Mouse (Mus musculus) liver, embryonic 12.5 days (tissue): ENCODE data around the gene Gm17657. TPM values are rescaled to one million over a fixed set of nuclear protein-coding genes. Genes with fewer than 3 reads are reported as not detected.

Source experiments
- ATAC-seq: fragments of 200-750 bp; cut with Nextera tagmentation; 2 replicates; pipeline ENCODE4 v1.8.0; 2017; ENCODE audit warnings: moderate number of reproducible peaks, mild to moderate bottlenecking, moderate library complexity
- H3K27ac ChIP-seq: fragments of 300-500 bp; sonication (generic); 2 replicates; pipeline ENCODE4 v1.5.1; 2016; ENCODE audit warnings: mild to moderate bottlenecking
- H3K27me3 ChIP-seq: fragments of 300-500 bp; sonication (generic); replicated peaks from 2 replicates; pipeline ENCODE4 v1.6.1; 2016; ENCODE audit warnings: mild to moderate bottlenecking, moderate library complexity
- H3K36me3 ChIP-seq: fragments of 300-500 bp; sonication (generic); 2 replicates; pipeline ENCODE4 v1.6.1; 2016; ENCODE audit warnings: mild to moderate bottlenecking, moderate library complexity
- H3K4me1 ChIP-seq: fragments of 300-500 bp; sonication (generic); 2 replicates; pipeline ENCODE4 v1.6.1; 2016
- H3K4me2 ChIP-seq: fragments of 300-500 bp; sonication (generic); 2 replicates; pipeline ENCODE4 v1.6.1; 2016; ENCODE audit warnings: mild to moderate bottlenecking, moderate library complexity
- H3K4me3 ChIP-seq: fragments of 300-500 bp; sonication (generic); 2 replicates; pipeline ENCODE4 v1.5.1; 2016; ENCODE audit warnings: mild to moderate bottlenecking, moderate library complexity
- H3K9ac ChIP-seq: fragments of 300-500 bp; sonication (generic); 2 replicates; pipeline ENCODE4 v1.6.1; 2016; ENCODE audit warnings: mild to moderate bottlenecking, moderate library complexity
- H3K9me3 ChIP-seq: fragments of 300-500 bp; sonication (generic); replicated peaks from 2 replicates; pipeline ENCODE4 v1.6.1; 2016; ENCODE audit warnings: mild to moderate bottlenecking, moderate library complexity
- WGBS: fragments of 180-500 bp; shearing (Covaris S2); methylation state at CpG from one replicate; pipeline ENCODE4 v1.1.7; 2016; ENCODE audit not compliant: insufficient replicate concordance; 5-methylcytosine and 5-hydroxymethylcytosine counted together
- polyA plus RNA-seq: library from polyadenylated mRNA; unstranded; fragments of >200 nt; fragmentation: Nextera tagmentation; extraction: Ambion mirVana; gene quantifications from 2 replicates; pipeline ENCODE4 v1.2.1, GENCODE M21; 2016

The Gm17657 gene
- polyA plus RNA-seq, 1 experiment from 2014 or later = not detected

GRCm38 (mm10) chr17:29489971-29490712 lies 59.3 kb downstream of the Gm17657 start:
- peak overlapping the region; percentile 100 for H3K27ac ChIP-seq
- peaks cover 62% of the 10 kb centered on the region for H3K4me1 ChIP-seq
- peak overlapping the region; percentile 100 for H3K4me3 ChIP-seq
- no peaks in the 10 kb centered on the region for H3K9me3 ChIP-seq
- peaks cover 43% of the 10 kb centered on the region for H3K36me3 ChIP-seq
- H3K9ac ChIP-seq = peak overlapping the region; percentile 100
- H3K27me3 ChIP-seq = no peaks in the 10 kb centered on the region
- H3K4me2 ChIP-seq = peak overlapping the region; percentile 92
- ATAC-seq = peak; percentile 81
- 1% methylated on average over 64 of the region's 68 CpGs for WGBS

GRCm38 (mm10) chr17:29488978-29489970 lies 60.2 kb downstream of the Gm17657 start:
- peaks cover 62% of the 10 kb centered on the region for H3K4me1 ChIP-seq
- H3K4me2 ChIP-seq = peak overlapping the region; percentile 92
- H3K9me3 ChIP-seq = 0 out of 2 replicates have a peak, but pooled peaks cover 4% of the 10 kb centered on the region
- H3K27ac ChIP-seq = peak overlapping the region; percentile 96
- peak overlapping the region; percentile 100 for H3K4me3 ChIP-seq
- peaks cover 34% of the 10 kb centered on the region for H3K36me3 ChIP-seq
- 3% methylated on average over 30 of the region's 30 CpGs for WGBS
- H3K9ac ChIP-seq = peak overlapping the region; percentile 94
- no peaks in the 10 kb centered on the region for H3K27me3 ChIP-seq
- ATAC-seq = no peak

- Histone ChIP-seq H3K27me3 (no peaks in the 10 kb centered on the region), H3K36me3 (peaks cover 26% of the 10 kb centered on the region), H3K4me1 (peaks cover 57% of the 10 kb centered on the region), H3K9ac (peak overlapping the region; percentile 94), H3K4me2 (peak overlapping the region; percentile 92), H3K4me3 (peak overlapping the region; percentile 100), H3K9me3 (0 out of 2 replicates have a peak, but pooled peaks cover 4% of the 10 kb centered on the region), H3K27ac (peak overlapping the region; percentile 96)
- ATAC-seq = no peak
- WGBS = 72% methylated on average over 8 of the region's 8 CpGs
These were observed 61.0 kb downstream of the Gm17657 start for GRCm38 (mm10) chr17:29488257-29488977.

- Histone ChIP-seq H3K9me3 (peaks cover 14% of the 10 kb centered on the region), H3K4me2 (no peak overlapping the region), H3K27ac (peak overlapping the region; percentile 74), H3K9ac (0 out of 2 replicates have a peak overlapping the region, but pooled peaks have one; percentile 37), H3K27me3 (no peaks in the 10 kb centered on the region), H3K36me3 (no peaks in the 10 kb centered on the region), H3K4me1 (peaks cover 65% of the 10 kb centered on the region), H3K4me3 (no peak overlapping the region)
- WGBS = 64% methylated on average over 3 of the region's 3 CpGs
- ATAC-seq = no peak
These were observed 63.9 kb downstream of the Gm17657 start for GRCm38 (mm10) chr17:29485336-29486233.

GRCm38 (mm10) chr17:29484431-29484830 lies 65.0 kb downstream of the Gm17657 start:
- no peak overlapping the region for H3K4me2 ChIP-seq
- 89% methylated on average over 2 of the region's 2 CpGs for WGBS
- no peaks in the 10 kb centered on the region for H3K36me3 ChIP-seq
- H3K27ac ChIP-seq = no peak overlapping the region
- no peak overlapping the region for H3K4me3 ChIP-seq
- ATAC-seq = no peak
- peaks cover 75% of the 10 kb centered on the region for H3K4me1 ChIP-seq
- no peaks in the 10 kb centered on the region for H3K27me3 ChIP-seq
- peaks cover 14% of the 10 kb centered on the region for H3K9me3 ChIP-seq
- no peak overlapping the region for H3K9ac ChIP-seq

- ATAC-seq = no peak
- peaks cover 75% of the 10 kb centered on the region for H3K4me1 ChIP-seq
These were observed 66.2 kb downstream of the Gm17657 start for GRCm38 (mm10) chr17:29483282-29483681.

GRCm38 (mm10) chr17:29482632-29483031 lies 66.8 kb downstream of the Gm17657 start:
- Histone ChIP-seq H3K9me3 (peaks cover 14% of the 10 kb centered on the region), H3K4me3 (no peak overlapping the region), H3K4me1 (peaks cover 78% of the 10 kb centered on the region), H3K9ac (no peak overlapping the region), H3K27ac (no peak overlapping the region), H3K36me3 (no peaks in the 10 kb centered on the region), H3K4me2 (no peak overlapping the region), H3K27me3 (0 out of 2 replicates have a peak, but pooled peaks cover 3% of the 10 kb centered on the region)
- 75% methylated on average over 7 of the region's 7 CpGs for WGBS
- ATAC-seq = no peak

More at GRCm38 (mm10) chr17:29483282-29483681, 66.2 kb downstream of the Gm17657 start:
- H3K36me3 ChIP-seq = no peaks in the 10 kb centered on the region
- WGBS = 92% methylated on average over 2 of the region's 2 CpGs
- H3K4me3 ChIP-seq = no peak overlapping the region
- H3K9ac ChIP-seq = no peak overlapping the region
- no peak overlapping the region for H3K27ac ChIP-seq
- 0 out of 2 replicates have a peak, but pooled peaks cover 3% of the 10 kb centered on the region for H3K27me3 ChIP-seq
- peaks cover 14% of the 10 kb centered on the region for H3K9me3 ChIP-seq
- no peak overlapping the region for H3K4me2 ChIP-seq

GRCm38 (mm10) chr17:29480256-29480655 lies 69.2 kb downstream of the Gm17657 start:
- 0 out of 2 replicates have a peak overlapping the region, but pooled peaks have one; percentile 10 for H3K4me2 ChIP-seq
- peaks cover 9% of the 10 kb centered on the region; the same call in 1 of the 2 replicates for H3K27me3 ChIP-seq
- peak overlapping the region; percentile 19; the same call in 1 of the 2 replicates for H3K9ac ChIP-seq
- H3K36me3 ChIP-seq = no peaks in the 10 kb centered on the region
- no peak overlapping the region for H3K4me3 ChIP-seq
- ATAC-seq = peak; percentile 82
- peaks cover 14% of the 10 kb centered on the region for H3K9me3 ChIP-seq
- 45% methylated on average over 2 of the region's 2 CpGs for WGBS
- peaks cover 59% of the 10 kb centered on the region for H3K4me1 ChIP-seq
- H3K27ac ChIP-seq = peak overlapping the region; percentile 64; the same call in 1 of the 2 replicates

- Histone ChIP-seq H3K4me1 (peaks cover 45% of the 10 kb centered on the region), H3K27me3 (peaks cover 11% of the 10 kb centered on the region; the same call in 1 of the 2 replicates), H3K9me3 (peaks cover 10% of the 10 kb centered on the region), H3K27ac (no peak overlapping the region), H3K36me3 (no peaks in the 10 kb centered on the region), H3K9ac (peak overlapping the region; percentile 46), H3K4me2 (no peak overlapping the region), H3K4me3 (no peak overlapping the region)
- 45% methylated on average over 4 of the region's 4 CpGs for WGBS
- no peak for ATAC-seq
These were observed 71.2 kb downstream of the Gm17657 start for GRCm38 (mm10) chr17:29478271-29478670.

- ATAC-seq = no peak
These were observed 72.1 kb downstream of the Gm17657 start for GRCm38 (mm10) chr17:29477357-29477756.

More at GRCm38 (mm10) chr17:29477357-29477756, 72.1 kb downstream of the Gm17657 start:
- Histone ChIP-seq H3K4me2 (no peak overlapping the region), H3K36me3 (no peaks in the 10 kb centered on the region), H3K9ac (no peak overlapping the region), H3K27ac (no peak overlapping the region), H3K9me3 (peaks cover 3% of the 10 kb centered on the region; the same call in 1 of the 2 replicates), H3K4me1 (peaks cover 41% of the 10 kb centered on the region), H3K27me3 (peaks cover 18% of the 10 kb centered on the region; the same call in 1 of the 2 replicates), H3K4me3 (no peak overlapping the region)
- WGBS = 84% methylated on average over 10 of the region's 10 CpGs
